Mouse (Mus musculus): ENCODE data around the gene Zfp420.

- TF ChIP-seq POLR2A (IDR thresholded peaks at IDR 0.05; ENCODE audit: control insufficient read depth, low read depth, low read length) (no peak), CTCF (IDR thresholded peaks at IDR 0.05; ENCODE audit: control insufficient read depth, insufficient read depth, insufficient replicate concordance, low read depth, low read length) (no peak)
These were observed 44.6 kb upstream of the Zfp420 start for GRCm38 (mm10) chr7:29815061-29815784.

Measured in testis, adult 2 months (tissue).